Comparison of ENCODE assay signal across 26 mouse cellular contexts in the genomic region with DNA sequence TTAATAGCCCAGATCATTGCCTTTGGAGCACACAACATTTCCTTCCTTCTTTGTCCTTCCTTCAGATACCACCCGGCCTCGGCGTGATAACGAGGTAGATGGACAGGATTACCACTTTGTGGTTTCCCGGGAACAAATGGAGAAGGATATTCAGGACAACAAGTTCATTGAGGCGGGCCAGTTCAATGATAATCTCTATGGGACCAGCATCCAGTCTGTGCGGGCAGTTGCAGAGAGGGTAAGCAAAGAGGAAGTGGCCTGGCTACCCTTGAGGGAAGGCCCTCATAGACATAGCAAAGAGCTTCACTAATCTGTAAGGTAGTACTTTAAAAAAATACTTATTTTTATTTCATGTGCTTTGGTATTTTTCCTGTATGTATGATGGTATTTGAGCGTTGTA. TPM values are rescaled to one million over a fixed set of nuclear protein-coding genes. Genes with fewer than 3 reads are reported as not detected.
DNase-seq lines count a peak whose midpoint lies in the region; ATAC-seq and TF ChIP-seq lines count a peak whose summit lies in the region.
"Had no signal": no experiment of that assay in that cellular context is flagged by ENCODE, and none has a peak within 500 bp of the region (broad histone marks: within the 10 kb centered on the region; RNA-seq: fewer than 3 reads in every experiment).

No protein-coding gene starts in this region.

- H3K36me3 ChIP-seq in MEL (ENCODE audit: control insufficient read depth in 1 of 2, insufficient read depth in 2 of 2, low read length in 2 of 2), result peaks cover 0 to 8% of the 10 kb centered on the region in 2 experiments; a peak in 2 of 4 replicates
- H3K36me3 ChIP-seq: G1E had no signal

- no peaks in the 10 kb centered on the region for H3K27me3 ChIP-seq in MEL (ENCODE audit: control insufficient read depth in 1 of 2, insufficient read depth in 2 of 2, low read length in 2 of 2)
- H3K27me3 ChIP-seq: CH12.LX; embryonic facial prominence, embryonic 12.5 days; Patski had no signal

- no peak for TF ChIP-seq CTCF in MEL (IDR thresholded peaks at IDR 0.05 in 2 of 3, conservative IDR thresholded peaks at IDR 0.05 in 1 of 3; ENCODE audit: control insufficient read depth in 1 of 3, insufficient read depth in 1 of 3, low read depth in 2 of 3, low read length in 3 of 3, poor library complexity in 1 of 3, severe bottlenecking in 1 of 3)

- no peak overlapping the region for H3K4me3 ChIP-seq in MEL (ENCODE audit: control insufficient read depth in 1 of 2, insufficient read depth in 1 of 2, low read depth in 2 of 2, low read length in 2 of 2)
- H3K4me3 ChIP-seq: embryonic facial prominence, embryonic 10.5 days; embryonic facial prominence, embryonic 12.5 days; forebrain, embryonic 12.5 days had no signal

- H3K9ac ChIP-seq in MEL (ENCODE audit: control insufficient read depth, low read depth, low read length, poor library complexity, severe bottlenecking), result no peak overlapping the region
- H3K9ac ChIP-seq: embryonic facial prominence, embryonic 12.5 days; forebrain, embryonic 12.5 days had no signal

- no peak for TF ChIP-seq RAD21 in MEL (IDR thresholded peaks at IDR 0.05; ENCODE audit: low read depth, low read length)

- peak; percentile 88 for ATAC-seq in common myeloid progenitor, adult 5-6 weeks (replicated peaks; ENCODE audit: low read depth, poor library complexity, severe bottlenecking)
- peak; percentile 71 to 72 for ATAC-seq in hematopoietic stem cell, adult 5-6 weeks (replicated peaks in 1 of 2; ENCODE audit: insufficient read depth in 1 of 2, low FRiP score in 2 of 2, low TSS enrichment in 1 of 2, low read depth in 1 of 2, poor library complexity in 2 of 2, severe bottlenecking in 2 of 2)
- ATAC-seq: activated CD4-positive, CD25-positive, alpha-beta regulatory T cell, adult 4 months; CD4-positive, CD25-positive, alpha-beta regulatory T cell, adult 4 months; forebrain, embryonic 14.5 days; forebrain, embryonic 16.5 days; Patski had no signal

- TF ChIP-seq POLR2A in MEL (IDR thresholded peaks at IDR 0.05; ENCODE audit: control insufficient read depth in 1 of 2, insufficient read depth in 1 of 2, low read depth in 1 of 2, low read length in 2 of 2, poor library complexity in 1 of 2), result no peak

- peak; percentile 43 for DNase-seq in MEL (ENCODE audit: low read depth, low spot score)
- DNase-seq in gastrocnemius, postnatal 36 days, result no peak
- DNase-seq in cerebellum, adult 18-20 months, result no peak
- no peak for DNase-seq in gastrocnemius, postnatal 10 days
- DNase-seq in thymus, postnatal 25 days, result no peak
- DNase-seq: adrenal gland, adult 8-10 months; adrenal gland, postnatal 14 days; adrenal gland, postnatal 36 days; B cell, adult 2 months; cerebellum, adult 11-12 months; cerebellum, adult 8-10 months; cerebellum, adult 9-11 months; cerebellum, postnatal 14 days; cerebellum, postnatal 36 days had no signal

- H3K27ac ChIP-seq in MEL (ENCODE audit: control insufficient read depth, low read depth, low read length), result no peak overlapping the region; the same call in 1 of the 2 replicates
- H3K27ac ChIP-seq: embryonic facial prominence, embryonic 10.5 days; embryonic facial prominence, embryonic 12.5 days; forebrain, embryonic 12.5 days had no signal

- TF ChIP-seq EP300 in MEL (IDR thresholded peaks at IDR 0.05; ENCODE audit: low read depth in 1 of 2, low read length in 2 of 2), result peak in 1 of 2 experiments; percentile 35; a peak in 1 of 4 replicates

- no peaks in the 10 kb centered on the region for H3K9me3 ChIP-seq in MEL (replicated peaks; ENCODE audit: insufficient read depth, low read length)
- H3K9me3 ChIP-seq: embryonic facial prominence, embryonic 10.5 days; embryonic facial prominence, embryonic 12.5 days; forebrain, embryonic 12.5 days; G1E had no signal

- intact Hi-C loops in gastrocnemius, postnatal 36 days (cut with DNase I), result no loop called here

- H3K4me1 ChIP-seq in MEL (ENCODE audit: control insufficient read depth in 1 of 2, insufficient read depth in 2 of 2, low read length in 2 of 2), result 0 out of 4 replicates have a peak, but pooled peaks cover 0 to 2% of the 10 kb centered on the region in 2 experiments
- H3K4me1 ChIP-seq: embryonic facial prominence, embryonic 10.5 days; embryonic facial prominence, embryonic 12.5 days; forebrain, embryonic 12.5 days had no signal

- H3K79me2 ChIP-seq in MEL (ENCODE audit: control insufficient read depth, insufficient read depth, low read length, poor library complexity), result no peaks in the 10 kb centered on the region

TF ChIP-seq in MEL, 35 proteins besides CTCF, POLR2A, EP300 and RAD21:
- TF ChIP-seq BHLHE40 (IDR thresholded peaks at IDR 0.05; ENCODE audit: borderline replicate concordance, low read depth, low read length) (no peak), HCFC1 (IDR thresholded peaks at IDR 0.05; ENCODE audit: low read depth, low read length) (no peak), MAFK (IDR thresholded peaks at IDR 0.05; ENCODE audit: borderline replicate concordance, low read depth, low read length) (no peak), MAX (IDR thresholded peaks at IDR 0.05; ENCODE audit: low read length) (no peak), MAZ (IDR thresholded peaks at IDR 0.05; ENCODE audit: low read depth, low read length) (no peak), GATA1 (IDR thresholded peaks at IDR 0.05; ENCODE audit: low read depth, low read length) (no peak), ETS1 (IDR thresholded peaks at IDR 0.05; ENCODE audit: low read depth, low read length) (no peak), TCF12 (IDR thresholded peaks at IDR 0.05; ENCODE audit: low read depth, low read length) (no peak), CHD1 (IDR thresholded peaks at IDR 0.05; ENCODE audit: low read depth, low read length) (no peak), NRF1 (IDR thresholded peaks at IDR 0.05; ENCODE audit: insufficient read depth, low read depth, low read length, poor library complexity, severe bottlenecking) (no peak), SIN3A (IDR thresholded peaks at IDR 0.05; ENCODE audit: low read length) (no peak), USF2 (IDR thresholded peaks at IDR 0.05; ENCODE audit: borderline replicate concordance in 1 of 2, insufficient read depth in 1 of 2, low read depth in 1 of 2, low read length in 2 of 2) (no peak), MYB (IDR thresholded peaks at IDR 0.05; ENCODE audit: low read depth, low read length) (no peak), E2F4 (IDR thresholded peaks at IDR 0.05; ENCODE audit: borderline replicate concordance, low read depth, low read length) (no peak), ZC3H11A (IDR thresholded peaks at IDR 0.05; ENCODE audit: low read depth, low read length) (no peak), TBP (IDR thresholded peaks at IDR 0.05; ENCODE audit: low read depth, low read length) (no peak), JUND (IDR thresholded peaks at IDR 0.05; ENCODE audit: low read depth, low read length) (no peak)

RNA-seq across cellular contexts. Expression of gene Dlg3, which starts 46.6 kb away (rescaled TPM):
- total RNA-seq in MEL (2012; rRNA removed), result 2.2 and 2.4 TPM in 2 replicates
- polyA plus RNA-seq in MEL (2012; ENCODE audit: insufficient read depth in 1 of 2, insufficient read length in 2 of 2, low read depth in 1 of 2, low replicate concordance in 2 of 2, missing spikeins in 1 of 2), result 1 to 10 TPM in 1 of 2 experiments, not detected in 1; 2.8 TPM
- 13.4 and 17.0 TPM in 2 replicates for total RNA-seq in common myeloid progenitor, adult 5-6 weeks (2017)
- 18.3 and 20.8 TPM in 2 replicates for total RNA-seq in hematopoietic stem cell, adult 5-6 weeks (2017)
- total RNA-seq in gastrocnemius, postnatal 36 days (2021), result 1 to 10 TPM; 1.2 to 1.8 TPM
- total RNA-seq in gastrocnemius, postnatal 10 days (2021), result 1 to 10 TPM; 4.1 to 5.6 TPM
- polyA plus RNA-seq: G1E had no signal
